Mouse (Mus musculus) limb, embryonic 15.5 days (tissue): ENCODE results near the gene Kl. TPM values are rescaled to one million over a fixed set of nuclear protein-coding genes. Genes with fewer than 3 reads are reported as not detected.

ENCODE experiments used
- ATAC-seq: fragments of 200-750 bp; cut with Nextera tagmentation; 2 replicates; pipeline ENCODE4 v1.8.0; 2017; ENCODE audit warnings: low read depth, moderate TSS enrichment; ENCODE audit not compliant: insufficient number of reproducible peaks, low FRiP score, low TSS enrichment
- H3K27ac ChIP-seq: fragments of 300-500 bp; sonication (generic); 2 replicates; pipeline ENCODE4 v1.5.1; 2015; ENCODE audit warnings: moderate library complexity, mild to moderate bottlenecking, inconsistent platforms
- H3K27me3 ChIP-seq: fragments of 300-500 bp; sonication (generic); 2 replicates; pipeline ENCODE4 v1.6.1; 2015; ENCODE audit warnings: inconsistent platforms
- H3K36me3 ChIP-seq: fragments of 300-500 bp; sonication (generic); 2 replicates; pipeline ENCODE4 v1.6.1; 2015; ENCODE audit warnings: inconsistent platforms
- H3K4me1 ChIP-seq: fragments of 300-500 bp; sonication (generic); 2 replicates; pipeline ENCODE4 v1.6.1; 2015; ENCODE audit warnings: inconsistent platforms
- H3K4me2 ChIP-seq: fragments of 300-500 bp; sonication (generic); 2 replicates; pipeline ENCODE4 v1.6.1; 2015; ENCODE audit warnings: mild to moderate bottlenecking, inconsistent platforms
- H3K4me3 ChIP-seq: fragments of 300-500 bp; sonication (generic); 2 replicates; pipeline ENCODE4 v1.5.1; 2015; ENCODE audit warnings: mild to moderate bottlenecking, inconsistent platforms
- H3K9ac ChIP-seq: fragments of 300-500 bp; sonication (generic); 2 replicates; pipeline ENCODE4 v1.6.1; 2015; ENCODE audit warnings: inconsistent platforms
- H3K9me3 ChIP-seq: fragments of 300-500 bp; sonication (generic); 2 replicates; pipeline ENCODE4 v1.6.1; 2016; ENCODE audit warnings: inconsistent platforms
- WGBS: fragments of 180-500 bp; shearing (Covaris S2); methylation state at CpG from one replicate; pipeline ENCODE4 v1.1.7; 2015; 5-methylcytosine and 5-hydroxymethylcytosine counted together
- polyA plus RNA-seq: library from polyadenylated mRNA; unstranded; fragments of >200 nt; fragmentation: Nextera tagmentation; extraction: Ambion mirVana; gene quantifications from 2 replicates; pipeline ENCODE4 v1.2.1, GENCODE M21; 2015

Gene Kl
- polyA plus RNA-seq, 1 experiment from 2014 or later: 0.29 TPM

DNA sequence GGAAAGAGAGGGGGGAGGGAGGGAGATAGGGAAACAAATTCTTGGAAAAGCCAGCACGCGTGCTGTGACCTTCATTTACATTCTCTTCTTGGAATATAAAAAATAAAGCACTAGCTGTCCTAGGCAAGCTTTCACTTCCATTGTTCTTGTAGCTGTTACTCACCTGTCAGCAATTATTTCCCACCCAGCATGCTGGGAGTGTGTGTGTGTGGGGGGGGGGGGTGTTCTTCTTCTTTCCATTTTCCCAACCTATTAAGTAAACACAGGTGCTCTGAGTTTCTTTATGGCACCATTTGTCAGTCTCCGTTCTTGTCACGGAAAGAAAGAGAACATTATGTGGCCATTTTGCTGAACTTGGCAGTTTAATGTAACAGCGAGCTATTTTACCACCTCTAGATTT lies 66.6 kb downstream of the Kl start:
- Histone ChIP-seq H3K27ac (no peak overlapping the region), H3K4me3 (no peak overlapping the region), H3K27me3 (no peaks in the 10 kb centered on the region), H3K36me3 (no peaks in the 10 kb centered on the region), H3K4me1 (peaks cover 34% of the 10 kb centered on the region), H3K9ac (no peak overlapping the region), H3K4me2 (no peak overlapping the region), H3K9me3 (0 out of 2 replicates have a peak, but pooled peaks cover 4% of the 10 kb centered on the region)
- 42% methylated on average over 5 of the region's 5 CpGs for WGBS
- ATAC-seq: no peak

DNA sequence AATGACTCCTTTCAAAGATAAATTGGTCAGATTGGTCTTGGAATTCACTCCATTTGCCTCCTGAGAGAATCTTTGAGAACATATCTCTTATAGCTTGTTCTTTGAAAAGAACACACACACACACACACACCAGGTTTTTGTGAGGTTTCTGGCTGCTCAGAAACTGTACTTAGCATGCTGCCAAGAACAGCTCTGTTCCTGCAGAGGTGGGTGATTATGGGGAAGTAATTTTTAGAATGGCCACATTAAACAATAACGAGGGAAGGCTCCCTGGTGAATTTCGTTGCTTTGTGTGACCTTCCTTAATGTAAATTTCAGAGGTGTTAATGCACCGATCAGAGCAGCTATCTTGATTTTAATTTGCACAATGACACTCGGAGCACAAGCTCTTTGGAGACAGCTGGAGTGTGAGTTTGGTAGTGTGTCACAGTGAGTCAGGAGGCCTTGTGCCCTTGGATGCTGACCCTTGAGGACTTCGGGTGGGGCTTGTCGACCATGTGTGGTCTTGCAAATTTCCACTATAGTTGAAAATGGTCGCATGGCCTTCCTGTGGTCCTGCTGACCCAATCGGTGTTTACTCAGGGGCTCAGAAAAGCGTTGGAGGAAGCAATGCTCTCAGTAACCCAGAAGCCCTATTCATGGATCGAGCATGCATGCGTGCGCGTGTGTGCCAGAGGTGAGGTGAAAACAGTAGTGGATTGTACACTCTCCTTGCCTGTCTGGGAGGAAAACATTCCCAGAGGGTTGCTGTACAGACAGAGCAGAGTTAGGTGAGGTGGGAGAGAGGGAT lies 67.8 kb downstream of the Kl start:
- Histone ChIP-seq H3K4me2 (no peak overlapping the region), H3K36me3 (no peaks in the 10 kb centered on the region)

DNA sequence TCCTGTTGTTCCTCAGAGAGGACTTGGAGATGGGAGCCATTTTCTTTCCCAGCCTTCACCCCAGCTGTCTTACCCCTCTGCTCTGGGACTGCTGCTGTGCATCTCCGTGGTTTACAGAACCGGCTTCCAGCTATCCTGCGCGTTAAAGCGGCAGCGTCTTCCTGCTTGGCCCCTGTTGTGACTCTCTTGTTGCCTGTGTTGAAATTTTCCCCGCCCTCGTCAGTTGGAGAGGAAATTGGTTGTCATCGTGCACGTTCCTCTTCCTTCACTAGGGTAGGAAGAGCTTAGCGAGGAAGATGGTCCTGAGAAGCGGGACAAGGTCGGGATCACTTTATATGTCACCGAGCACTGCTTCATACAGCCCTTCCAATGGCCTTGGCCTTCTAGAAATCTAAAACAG lies 68.4 kb downstream of the Kl start:
- 72% methylated on average over 14 of the region's 14 CpGs for WGBS
- H3K27ac ChIP-seq: no peak overlapping the region
- H3K36me3 ChIP-seq: no peaks in the 10 kb centered on the region
- H3K4me3 ChIP-seq: no peak overlapping the region
- H3K4me1 ChIP-seq: peaks cover 34% of the 10 kb centered on the region
- no peak overlapping the region for H3K4me2 ChIP-seq
- no peak overlapping the region for H3K9ac ChIP-seq
- ATAC-seq: no peak
- H3K9me3 ChIP-seq: no peaks in the 10 kb centered on the region
- H3K27me3 ChIP-seq: no peaks in the 10 kb centered on the region

More for the DNA sequence above, 67.8 kb downstream of the Kl start:
- no peaks in the 10 kb centered on the region for H3K9me3 ChIP-seq
- H3K27me3 ChIP-seq: no peaks in the 10 kb centered on the region
- WGBS: 57% methylated on average over 13 of the region's 13 CpGs
- no peak for ATAC-seq
- H3K4me3 ChIP-seq: no peak overlapping the region
- no peak overlapping the region for H3K9ac ChIP-seq
- no peak overlapping the region; the same call in 1 of the 2 replicates for H3K27ac ChIP-seq
- H3K4me1 ChIP-seq: peaks cover 34% of the 10 kb centered on the region

DNA sequence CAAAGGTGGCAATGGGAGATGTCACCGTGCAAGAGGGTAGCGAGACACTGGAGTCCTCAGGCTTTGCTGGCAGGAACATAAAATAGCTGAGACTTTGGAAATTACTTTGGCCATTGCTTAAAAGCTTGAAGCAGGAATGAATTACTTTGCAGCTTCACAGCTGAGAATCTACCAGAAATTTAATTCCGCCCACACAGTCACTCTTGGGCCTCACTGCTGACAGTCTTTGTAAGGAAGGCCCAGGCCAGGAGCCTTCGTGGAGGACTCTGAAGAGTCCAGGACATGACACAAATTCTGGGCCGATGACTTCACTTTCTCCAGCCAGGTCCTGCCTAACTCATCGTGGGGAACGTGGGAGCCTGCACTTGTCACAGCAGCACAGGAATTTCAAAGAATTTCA lies 69.6 kb downstream of the Kl start:
- Histone ChIP-seq H3K36me3 (no peaks in the 10 kb centered on the region), H3K9me3 (no peaks in the 10 kb centered on the region), H3K27ac (no peak overlapping the region), H3K4me3 (no peak overlapping the region), H3K27me3 (no peaks in the 10 kb centered on the region), H3K4me1 (peaks cover 34% of the 10 kb centered on the region), H3K4me2 (no peak overlapping the region), H3K9ac (no peak overlapping the region)
- WGBS: 76% methylated on average over 7 of the region's 7 CpGs
- no peak for ATAC-seq

DNA sequence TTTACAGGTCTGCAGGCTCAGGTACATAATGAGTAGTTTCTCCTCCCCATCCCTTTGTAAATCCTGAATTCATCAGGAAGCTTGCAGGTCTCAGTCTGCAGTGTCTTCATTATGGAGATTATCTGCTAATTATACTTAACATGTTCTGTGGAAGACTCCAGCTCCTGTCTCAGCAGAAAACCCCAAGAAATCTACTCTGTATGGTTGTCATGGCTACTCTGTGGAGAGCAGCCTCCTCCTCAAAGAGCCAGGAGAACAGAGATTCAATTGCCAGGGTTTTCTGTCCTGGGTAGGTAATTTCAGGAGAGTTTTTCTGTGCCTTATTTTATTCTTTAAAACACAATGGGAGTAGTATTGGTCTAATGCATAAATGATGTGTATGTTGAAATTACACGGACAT lies 70.5 kb downstream of the Kl start:
- Histone ChIP-seq H3K4me3 (no peak overlapping the region), H3K27ac (no peak overlapping the region), H3K9ac (no peak overlapping the region), H3K27me3 (no peaks in the 10 kb centered on the region), H3K4me1 (peaks cover 34% of the 10 kb centered on the region), H3K36me3 (no peaks in the 10 kb centered on the region), H3K9me3 (no peaks in the 10 kb centered on the region), H3K4me2 (no peak overlapping the region)
- 27% methylated on average over 1 of the region's 1 CpGs for WGBS
- ATAC-seq: no peak

DNA sequence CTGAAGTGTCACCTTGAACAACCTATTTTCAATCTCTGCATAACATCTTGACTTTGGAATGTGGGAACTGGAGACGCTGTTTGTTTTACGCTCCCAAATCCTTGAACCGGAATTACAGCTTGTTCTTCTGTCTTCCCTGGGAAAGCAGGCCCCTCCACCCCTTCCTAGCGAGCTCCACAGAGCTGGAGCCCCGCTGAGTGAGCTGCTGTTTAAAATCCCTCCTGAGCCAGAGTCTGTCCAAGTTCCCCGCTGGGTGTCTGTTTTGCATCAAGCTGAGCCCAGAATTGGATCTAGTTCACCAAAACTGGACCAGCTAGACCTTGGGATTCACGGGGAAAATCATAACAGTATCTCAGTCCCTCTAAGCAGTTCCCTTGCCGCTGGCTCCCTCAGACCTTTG lies 71.1 kb downstream of the Kl start:
- H3K36me3 ChIP-seq: no peaks in the 10 kb centered on the region
- H3K9me3 ChIP-seq: no peaks in the 10 kb centered on the region
- ATAC-seq: no peak
- no peak overlapping the region for H3K9ac ChIP-seq
- 10% methylated on average over 8 of the region's 8 CpGs for WGBS
- 0 out of 2 replicates have a peak overlapping the region, but pooled peaks have one; percentile 1 for H3K4me2 ChIP-seq
- no peaks in the 10 kb centered on the region for H3K27me3 ChIP-seq
- no peak overlapping the region for H3K4me3 ChIP-seq
- H3K4me1 ChIP-seq: peaks cover 34% of the 10 kb centered on the region
- H3K27ac ChIP-seq: 0 out of 2 replicates have a peak overlapping the region, but pooled peaks have one; percentile 33

DNA sequence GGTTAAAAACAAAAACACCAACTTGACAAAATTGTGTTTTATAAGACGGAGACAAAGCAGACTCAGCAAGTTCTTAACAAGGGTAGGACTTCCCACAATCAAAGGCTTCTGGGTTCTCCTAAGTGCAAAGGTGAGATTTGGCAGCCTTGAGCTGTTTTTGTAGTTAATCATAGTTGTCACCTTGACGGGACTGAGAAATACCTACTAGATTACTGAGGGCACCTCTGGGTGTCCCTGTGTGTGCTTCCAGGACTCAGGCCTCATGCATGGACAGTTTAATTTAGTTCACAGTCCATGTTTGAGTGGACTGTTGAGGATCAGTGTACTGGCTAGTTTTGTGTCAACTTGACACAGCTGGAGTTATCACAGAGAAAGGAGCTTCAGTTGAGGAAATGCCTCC lies 72.1 kb downstream of the Kl start:
- Histone ChIP-seq H3K9me3 (no peaks in the 10 kb centered on the region), H3K4me2 (no peak overlapping the region), H3K4me1 (peaks cover 28% of the 10 kb centered on the region), H3K9ac (no peak overlapping the region), H3K36me3 (no peaks in the 10 kb centered on the region), H3K4me3 (no peak overlapping the region), H3K27ac (no peak overlapping the region), H3K27me3 (no peaks in the 10 kb centered on the region)
- ATAC-seq: no peak
- WGBS: 74% methylated on average over 2 of the region's 2 CpGs

DNA sequence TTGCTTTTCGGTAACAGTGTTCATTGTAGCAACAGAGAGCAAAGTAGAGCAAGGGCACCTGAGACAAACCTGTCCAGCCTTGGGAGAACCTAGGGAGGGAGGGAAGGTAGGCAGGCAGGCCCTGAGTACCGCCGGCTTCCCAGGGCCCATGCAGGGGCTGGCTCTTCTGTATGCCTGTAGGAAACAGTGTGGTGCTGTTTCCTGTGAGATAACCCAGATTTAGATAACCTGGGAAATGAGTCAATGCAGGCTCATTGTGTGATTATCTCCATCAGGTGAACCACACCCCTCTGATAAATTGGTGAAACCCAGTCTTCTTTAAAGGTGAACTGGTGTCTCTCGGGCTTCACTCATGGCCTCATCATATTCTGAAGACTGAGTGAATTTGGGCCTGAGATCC lies 73.7 kb downstream of the Kl start:
- Histone ChIP-seq H3K27me3 (no peaks in the 10 kb centered on the region), H3K4me2 (no peak overlapping the region), H3K27ac (no peak overlapping the region), H3K36me3 (no peaks in the 10 kb centered on the region), H3K9ac (no peak overlapping the region), H3K4me3 (no peak overlapping the region), H3K4me1 (peaks cover 19% of the 10 kb centered on the region), H3K9me3 (no peaks in the 10 kb centered on the region)
- 87% methylated on average over 4 of the region's 4 CpGs for WGBS
- no peak for ATAC-seq

DNA sequence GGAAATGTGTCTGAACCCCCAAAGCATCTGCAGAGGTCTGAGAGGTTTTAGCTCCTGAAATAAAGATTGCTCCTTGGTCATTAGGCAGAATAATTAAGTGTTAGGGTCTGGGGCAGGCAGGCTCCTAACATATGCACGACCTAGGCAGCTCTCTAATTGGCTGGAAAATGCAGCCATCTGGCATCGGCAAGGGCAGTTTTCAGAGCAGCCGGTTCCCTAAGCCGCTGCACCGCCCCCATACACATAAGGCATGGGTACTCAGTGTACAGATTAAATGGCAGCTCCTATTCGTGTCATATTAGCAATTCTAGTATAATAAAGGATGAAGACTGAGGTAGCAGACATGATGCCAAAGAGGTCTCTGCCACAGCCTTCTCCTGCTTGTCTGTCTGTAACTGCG lies 74.8 kb downstream of the Kl start:
- Histone ChIP-seq H3K4me3 (no peak overlapping the region), H3K27me3 (no peaks in the 10 kb centered on the region), H3K36me3 (no peaks in the 10 kb centered on the region), H3K27ac (no peak overlapping the region), H3K9me3 (no peaks in the 10 kb centered on the region), H3K4me2 (no peak overlapping the region), H3K4me1 (peaks cover 18% of the 10 kb centered on the region), H3K9ac (no peak overlapping the region)
- 29% methylated on average over 7 of the region's 7 CpGs for WGBS
- ATAC-seq: no peak

DNA sequence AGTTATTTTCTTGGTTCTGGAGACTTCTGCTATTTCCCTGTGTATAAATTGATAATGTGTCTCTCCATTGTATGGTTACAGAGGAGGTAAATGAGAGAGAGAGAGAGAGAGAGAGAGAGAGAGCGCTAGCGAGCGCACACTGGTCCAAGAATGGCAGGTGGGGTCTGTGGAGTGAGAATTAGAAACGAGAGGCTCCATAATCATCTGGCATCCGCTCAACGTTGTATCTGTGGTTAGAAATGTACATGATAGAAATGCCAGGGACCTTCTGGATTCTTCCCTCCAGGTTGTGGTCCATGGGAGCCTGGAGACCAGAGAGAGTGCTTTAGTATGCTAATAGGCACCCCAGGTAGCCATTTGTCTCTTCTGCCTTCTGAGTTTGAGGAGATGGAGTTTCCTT lies 76.5 kb downstream of the Kl start:
- ATAC-seq: no peak
- Histone ChIP-seq H3K27me3 (no peaks in the 10 kb centered on the region), H3K4me3 (no peak overlapping the region), H3K27ac (no peak overlapping the region), H3K9me3 (no peaks in the 10 kb centered on the region), H3K9ac (no peak overlapping the region), H3K4me1 (0 out of 2 replicates have a peak, but pooled peaks cover under 1% of the 10 kb centered on the region), H3K36me3 (no peaks in the 10 kb centered on the region), H3K4me2 (no peak overlapping the region)
- 79% methylated on average over 6 of the region's 6 CpGs for WGBS

DNA sequence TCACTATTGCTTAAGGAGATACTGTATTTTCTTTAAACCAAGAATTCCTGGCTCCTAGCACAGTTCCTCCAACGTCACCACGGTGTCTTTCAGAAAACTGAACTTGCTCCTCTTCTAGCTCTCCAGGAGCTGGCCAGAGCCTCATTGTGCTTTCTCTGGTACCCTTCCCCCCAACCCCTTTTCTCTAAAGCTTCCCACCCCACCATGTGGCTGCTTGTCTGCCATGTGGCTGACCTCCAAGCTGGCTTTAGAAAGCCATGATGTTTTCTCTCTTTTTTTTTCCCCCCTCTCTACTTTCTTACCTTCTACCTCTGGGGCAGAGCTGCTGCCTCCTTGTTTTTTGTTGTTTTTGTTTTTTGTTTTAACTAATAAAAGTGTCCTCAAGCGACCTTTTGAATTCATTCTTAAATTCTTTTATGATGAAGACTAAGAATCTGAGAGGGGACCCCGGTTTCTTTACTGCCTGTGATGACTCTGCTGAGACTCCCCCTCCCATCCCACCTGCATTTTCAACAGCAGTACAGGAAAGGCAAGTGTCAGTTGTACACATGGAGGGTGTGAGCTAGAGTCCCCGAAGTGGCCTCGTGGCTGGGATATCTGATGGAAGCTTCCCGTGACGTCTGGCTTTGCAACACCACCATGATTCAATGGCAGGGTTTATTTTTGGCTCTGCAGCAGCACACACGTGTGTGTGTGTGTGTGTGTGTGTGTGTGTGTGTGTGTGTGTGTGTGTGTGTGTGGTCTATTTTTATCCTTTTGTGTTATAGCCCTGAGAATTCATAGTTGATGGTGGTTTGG lies 82.5 kb downstream of the Kl start:
- H3K9ac ChIP-seq: no peak overlapping the region
- no peak overlapping the region for H3K27ac ChIP-seq
- 58% methylated on average over 9 of the region's 9 CpGs for WGBS
- H3K9me3 ChIP-seq: no peaks in the 10 kb centered on the region
- no peaks in the 10 kb centered on the region for H3K4me1 ChIP-seq
- no peak for ATAC-seq
- no peaks in the 10 kb centered on the region for H3K27me3 ChIP-seq
- no peak overlapping the region for H3K4me2 ChIP-seq
- H3K36me3 ChIP-seq: peaks cover 6% of the 10 kb centered on the region
- no peak overlapping the region for H3K4me3 ChIP-seq

DNA sequence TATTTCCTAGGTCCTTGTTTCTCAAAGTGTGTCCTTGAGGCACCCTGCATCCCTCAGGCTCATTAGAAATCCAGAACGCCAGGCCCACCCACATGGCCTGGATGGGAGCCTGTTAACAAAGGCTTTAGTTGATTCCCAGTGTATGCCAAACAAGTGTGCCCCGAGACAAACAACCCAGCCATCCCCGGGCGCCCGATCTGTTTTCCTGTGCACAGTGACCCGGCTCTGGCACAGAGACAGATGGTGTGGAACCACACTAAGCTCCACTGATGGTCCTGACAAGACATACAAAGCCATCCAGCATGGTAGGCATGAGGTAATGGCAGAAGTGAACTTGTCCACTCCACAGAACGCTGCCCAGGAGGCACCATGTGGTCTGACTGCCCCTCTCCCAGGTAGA lies 85.5 kb downstream of the Kl start:
- Histone ChIP-seq H3K27ac (no peak overlapping the region), H3K4me2 (no peak overlapping the region), H3K9ac (no peak overlapping the region), H3K4me1 (no peaks in the 10 kb centered on the region), H3K27me3 (no peaks in the 10 kb centered on the region), H3K9me3 (no peaks in the 10 kb centered on the region), H3K36me3 (peaks cover 29% of the 10 kb centered on the region), H3K4me3 (no peak overlapping the region)
- ATAC-seq: no peak
- 85% methylated on average over 7 of the region's 7 CpGs for WGBS
